Mouse (Mus musculus) limb, embryonic 10.5 days (tissue): ENCODE measurements around the gene Anxa6. TPM values are rescaled to one million over a fixed set of nuclear protein-coding genes. Genes with fewer than 3 reads are reported as not detected.

Experiments
- DNase-seq: peaks from one replicate; pipeline ENCODE4 v3.0.0-alpha.2; 2017; ENCODE audit warnings: low spot score
- H3K27ac ChIP-seq: fragments of 300-500 bp; sonication (generic); 2 replicates; pipeline ENCODE4 v1.5.1; 2016; ENCODE audit warnings: mild to moderate bottlenecking
- H3K27me3 ChIP-seq: fragments of 300-500 bp; sonication (generic); 2 replicates; pipeline ENCODE4 v1.6.1; 2016; ENCODE audit warnings: low read depth, mild to moderate bottlenecking; ENCODE audit not compliant: poor library complexity, severe bottlenecking
- H3K36me3 ChIP-seq: fragments of 300-500 bp; sonication (generic); 2 replicates; pipeline ENCODE4 v1.6.1; 2016; ENCODE audit warnings: mild to moderate bottlenecking, moderate library complexity
- H3K4me1 ChIP-seq: fragments of 300-500 bp; sonication (generic); 2 replicates; pipeline ENCODE4 v1.6.1; 2016
- H3K4me3 ChIP-seq: fragments of 300-500 bp; sonication (generic); 2 replicates; pipeline ENCODE4 v1.5.1; 2016; ENCODE audit warnings: mild to moderate bottlenecking, moderate library complexity
- H3K9me3 ChIP-seq: fragments of 300-500 bp; sonication (generic); replicated peaks from 2 replicates; pipeline ENCODE4 v1.6.1; 2016; ENCODE audit warnings: mild to moderate bottlenecking
- WGBS: fragments of 180-500 bp; shearing (Covaris S2); methylation state at CpG from one replicate; pipeline ENCODE4 v1.1.7; 2016; 5-methylcytosine and 5-hydroxymethylcytosine counted together
- polyA plus RNA-seq: library from polyadenylated mRNA; unstranded; fragments of >200 nt; fragmentation: Nextera tagmentation; extraction: Ambion mirVana; gene quantifications from 2 replicates; pipeline ENCODE4 v1.2.1, GENCODE M21; 2016

Anxa6 gene
- polyA plus RNA-seq, 1 experiment from 2014 or later, result 69.1 TPM

GRCm38 (mm10) chr11:55060802-55061201, 27.6 kb upstream of the Anxa6 start:
- WGBS, result 90% methylated on average over 5 of the region's 5 CpGs
- Histone ChIP-seq H3K4me1 (peaks cover 7% of the 10 kb centered on the region), H3K36me3 (no peaks in the 10 kb centered on the region), H3K9me3 (no peaks in the 10 kb centered on the region), H3K27ac (no peak overlapping the region), H3K4me3 (no peak overlapping the region), H3K27me3 (no peaks in the 10 kb centered on the region)
- no peak for DNase-seq

GRCm38 (mm10) chr11:55057511-55057910, 24.3 kb upstream of the Anxa6 start:
- Histone ChIP-seq H3K27me3 (no peaks in the 10 kb centered on the region), H3K27ac (no peak overlapping the region), H3K4me3 (no peak overlapping the region), H3K36me3 (no peaks in the 10 kb centered on the region), H3K4me1 (no peaks in the 10 kb centered on the region), H3K9me3 (no peaks in the 10 kb centered on the region)
- DNase-seq, result no peak
- 86% methylated on average over 3 of the region's 3 CpGs for WGBS

- H3K4me1 ChIP-seq, result no peaks in the 10 kb centered on the region
Measured at GRCm38 (mm10) chr11:55050837-55051510, 17.7 kb upstream of the Anxa6 start.

GRCm38 (mm10) chr11:55046600-55046999, 13.4 kb upstream of the Anxa6 start:
- H3K36me3 ChIP-seq, result no peaks in the 10 kb centered on the region
- H3K27me3 ChIP-seq, result no peaks in the 10 kb centered on the region
- no peak overlapping the region for H3K27ac ChIP-seq
- no peaks in the 10 kb centered on the region for H3K9me3 ChIP-seq
- DNase-seq, result no peak
- H3K4me1 ChIP-seq, result no peaks in the 10 kb centered on the region
- 55% methylated on average over 5 of the region's 5 CpGs for WGBS
- H3K4me3 ChIP-seq, result no peak overlapping the region

More at GRCm38 (mm10) chr11:55050837-55051510, 17.7 kb upstream of the Anxa6 start:
- Histone ChIP-seq H3K27ac (no peak overlapping the region), H3K36me3 (no peaks in the 10 kb centered on the region), H3K4me3 (no peak overlapping the region), H3K9me3 (no peaks in the 10 kb centered on the region), H3K27me3 (no peaks in the 10 kb centered on the region)
- DNase-seq, result no peak
- 78% methylated on average over 7 of the region's 7 CpGs for WGBS

GRCm38 (mm10) chr11:55041348-55041747, 8.1 kb upstream of the Anxa6 start:
- no peaks in the 10 kb centered on the region; the same call in 1 of the 2 replicates for H3K4me1 ChIP-seq
- H3K9me3 ChIP-seq, result no peaks in the 10 kb centered on the region
- H3K36me3 ChIP-seq, result no peaks in the 10 kb centered on the region
- H3K4me3 ChIP-seq, result no peak overlapping the region
- 79% methylated on average over 4 of the region's 4 CpGs for WGBS
- H3K27ac ChIP-seq, result no peak overlapping the region
- DNase-seq, result no peak
- H3K27me3 ChIP-seq, result 0 out of 2 replicates have a peak, but pooled peaks cover under 1% of the 10 kb centered on the region

- 10% methylated on average over 9 of the region's 9 CpGs for WGBS
- no peaks in the 10 kb centered on the region for H3K36me3 ChIP-seq
- H3K4me3 ChIP-seq, result no peak overlapping the region
- H3K9me3 ChIP-seq, result no peaks in the 10 kb centered on the region
- H3K4me1 ChIP-seq, result no peaks in the 10 kb centered on the region; the same call in 1 of the 2 replicates
- DNase-seq, result peak; percentile 85
- H3K27me3 ChIP-seq, result peaks cover 18% of the 10 kb centered on the region
- no peak overlapping the region for H3K27ac ChIP-seq
Measured at GRCm38 (mm10) chr11:55039591-55039990, 6.3 kb upstream of the Anxa6 start.

- Histone ChIP-seq H3K27me3 (peaks cover 22% of the 10 kb centered on the region), H3K36me3 (no peaks in the 10 kb centered on the region), H3K4me3 (no peak overlapping the region), H3K9me3 (no peaks in the 10 kb centered on the region), H3K27ac (no peak overlapping the region), H3K4me1 (peaks cover 24% of the 10 kb centered on the region)
- DNase-seq, result no peak
- 35% methylated on average over 3 of the region's 3 CpGs for WGBS
Measured at GRCm38 (mm10) chr11:55036601-55037000, 3.4 kb upstream of the Anxa6 start.

- H3K27me3 ChIP-seq, result peaks cover 22% of the 10 kb centered on the region
- peaks cover 42% of the 10 kb centered on the region for H3K4me1 ChIP-seq
- peak overlapping the region; percentile 79 for H3K27ac ChIP-seq
- H3K4me3 ChIP-seq, result peak overlapping the region; percentile 63
- H3K36me3 ChIP-seq, result no peaks in the 10 kb centered on the region
- WGBS, result 26% methylated on average over 5 of the region's 5 CpGs
- no peak for DNase-seq
- no peaks in the 10 kb centered on the region for H3K9me3 ChIP-seq
Measured at GRCm38 (mm10) chr11:55032286-55032685, 959 bp downstream of the Anxa6 start.

GRCm38 (mm10) chr11:55031991-55032280, 1.3 kb downstream of the Anxa6 start:
- DNase-seq, result peak; percentile 45
- WGBS, result 17% methylated on average over 2 of the region's 4 CpGs
- H3K4me1 ChIP-seq, result peaks cover 42% of the 10 kb centered on the region

GRCm38 (mm10) chr11:55031211-55031990, 1.8 kb downstream of the Anxa6 start:
- peak; percentile 35 for DNase-seq
- WGBS, result 64% methylated on average over 10 of the region's 10 CpGs
- peaks cover 46% of the 10 kb centered on the region for H3K4me1 ChIP-seq

More at GRCm38 (mm10) chr11:55031991-55032280, 1.3 kb downstream of the Anxa6 start:
- Histone ChIP-seq H3K27ac (peak overlapping the region; percentile 79), H3K36me3 (no peaks in the 10 kb centered on the region), H3K4me3 (peak overlapping the region; percentile 63), H3K9me3 (no peaks in the 10 kb centered on the region), H3K27me3 (peaks cover 22% of the 10 kb centered on the region)

GRCm38 (mm10) chr11:55028509-55028908, 4.7 kb downstream of the Anxa6 start:
- Histone ChIP-seq H3K27me3 (no peaks in the 10 kb centered on the region), H3K27ac (no peak overlapping the region), H3K4me1 (peaks cover 53% of the 10 kb centered on the region), H3K4me3 (no peak overlapping the region), H3K36me3 (peaks cover 8% of the 10 kb centered on the region; the same call in 1 of the 2 replicates), H3K9me3 (no peaks in the 10 kb centered on the region)
- no peak for DNase-seq
- 78% methylated on average over 2 of the region's 2 CpGs for WGBS

More at GRCm38 (mm10) chr11:55031211-55031990, 1.8 kb downstream of the Anxa6 start:
- H3K27me3 ChIP-seq, result peaks cover 22% of the 10 kb centered on the region
- peak overlapping the region; percentile 63 for H3K4me3 ChIP-seq
- no peaks in the 10 kb centered on the region for H3K9me3 ChIP-seq
- peaks cover 2% of the 10 kb centered on the region; the same call in 1 of the 2 replicates for H3K36me3 ChIP-seq
- peak overlapping the region; percentile 79 for H3K27ac ChIP-seq

GRCm38 (mm10) chr11:55027204-55027855, 5.9 kb downstream of the Anxa6 start:
- no peaks in the 10 kb centered on the region for H3K9me3 ChIP-seq
- H3K27ac ChIP-seq, result 0 out of 2 replicates have a peak overlapping the region, but pooled peaks have one; percentile 30
- DNase-seq, result no peak
- H3K27me3 ChIP-seq, result no peaks in the 10 kb centered on the region
- 84% methylated on average over 2 of the region's 2 CpGs for WGBS
- H3K4me1 ChIP-seq, result peaks cover 53% of the 10 kb centered on the region
- H3K36me3 ChIP-seq, result peaks cover 8% of the 10 kb centered on the region; the same call in 1 of the 2 replicates
- no peak overlapping the region for H3K4me3 ChIP-seq

GRCm38 (mm10) chr11:55025896-55026295, 7.3 kb downstream of the Anxa6 start:
- WGBS, result 92% methylated on average over 4 of the region's 4 CpGs
- DNase-seq, result no peak
- Histone ChIP-seq H3K9me3 (no peaks in the 10 kb centered on the region), H3K4me1 (peaks cover 49% of the 10 kb centered on the region), H3K27me3 (no peaks in the 10 kb centered on the region), H3K27ac (no peak overlapping the region), H3K36me3 (peaks cover 12% of the 10 kb centered on the region), H3K4me3 (no peak overlapping the region)
